Mouse (Mus musculus): ENCODE data around the gene Vcam1.

GRCm38 (mm10) chr3:116127281-116127680 is 2.2 kb downstream of the Vcam1 start:
- TF ChIP-seq POLR2A (IDR thresholded peaks at IDR 0.05; ENCODE audit: control insufficient read depth, extremely low read depth, insufficient read depth, low read length, poor library complexity) (no peak), CTCF (IDR thresholded peaks at IDR 0.05; ENCODE audit: borderline replicate concordance, control insufficient read depth, extremely low read depth, insufficient read depth, low read length, poor library complexity) (no peak)
